Mouse (Mus musculus): ENCODE measurements around the gene Etl4.

Gene Etl4

GRCm38 (mm10) chr2:20777931-20778330 lies 868.4 kb downstream of the Etl4 start:
- no peak for DNase-seq

- DNase-seq = peak; percentile 20
Observed at GRCm38 (mm10) chr2:20779484-20780381, 870.2 kb downstream of the Etl4 start.

DNA sequence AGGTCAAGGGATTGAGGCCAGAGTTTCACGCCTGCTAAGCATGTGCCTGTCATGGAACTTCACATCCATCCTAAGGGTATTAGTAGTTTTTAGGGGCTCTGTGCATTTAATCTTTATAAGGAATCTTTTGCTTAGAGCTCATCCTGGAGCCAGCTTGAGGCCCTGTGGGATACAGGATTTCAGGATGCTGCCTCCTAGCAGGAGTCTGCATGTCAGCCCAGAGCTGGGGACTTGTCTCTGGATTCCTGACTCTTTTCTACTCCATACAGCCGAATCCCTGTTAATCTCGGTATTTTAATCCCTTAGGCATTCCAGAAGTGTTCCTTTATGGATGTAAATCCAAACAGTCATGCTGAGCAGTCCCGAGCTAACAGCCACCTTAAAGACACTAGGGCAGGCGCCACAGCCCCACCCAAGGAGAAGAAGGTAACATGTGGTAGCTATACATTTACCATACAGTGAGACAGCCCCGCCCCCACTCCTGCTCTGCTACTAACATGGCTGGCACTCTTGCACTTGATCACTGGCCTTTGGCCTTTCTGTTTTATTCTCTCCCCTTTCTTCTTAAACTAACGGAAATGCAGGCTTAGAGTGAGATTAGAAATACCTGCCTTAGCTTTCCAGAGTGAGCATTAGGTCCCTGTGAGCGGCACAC lies 891.8 kb downstream of the Etl4 start:
- DNase-seq = peak; percentile 14

DNA sequence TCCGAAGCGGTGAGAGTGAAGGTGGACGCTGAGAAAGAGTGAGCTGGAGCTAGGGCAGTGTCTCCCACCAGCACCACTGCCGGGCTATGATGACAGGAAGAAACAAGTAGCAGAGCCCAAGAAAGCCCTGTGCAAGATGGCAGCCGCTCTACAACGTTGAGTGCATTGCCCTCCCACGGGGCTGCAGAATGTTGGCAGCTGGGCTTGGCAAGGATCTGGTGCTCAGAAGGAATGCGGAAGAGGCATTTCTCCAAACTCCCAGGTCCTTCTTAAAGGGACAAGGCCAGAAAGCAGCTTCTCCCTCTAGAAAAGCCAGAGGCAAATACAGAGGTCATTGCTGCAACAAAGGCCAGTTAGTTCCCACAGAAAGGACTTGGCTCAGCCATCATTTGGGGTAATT lies 901.9 kb downstream of the Etl4 start:
- no peak for DNase-seq

DNA sequence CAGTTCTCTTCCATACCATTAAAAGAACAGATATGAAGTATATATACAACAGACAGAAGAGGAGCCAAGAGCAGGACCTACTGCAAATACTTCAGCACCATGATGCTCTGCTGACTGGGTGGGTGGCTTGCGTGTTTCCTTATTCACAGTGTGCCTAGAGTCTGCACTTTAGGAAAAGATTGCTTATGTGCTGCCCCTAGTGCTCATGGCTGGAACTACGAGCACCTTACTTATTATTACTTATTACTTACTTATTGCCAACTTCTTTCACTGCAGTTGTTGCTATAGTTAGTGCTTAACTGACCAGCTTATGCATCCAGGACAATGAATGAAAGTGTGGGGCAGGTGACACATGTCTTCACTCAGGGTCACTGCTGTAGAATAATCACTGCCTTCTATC lies 904.4 kb downstream of the Etl4 start:
- no peak for DNase-seq

DNA sequence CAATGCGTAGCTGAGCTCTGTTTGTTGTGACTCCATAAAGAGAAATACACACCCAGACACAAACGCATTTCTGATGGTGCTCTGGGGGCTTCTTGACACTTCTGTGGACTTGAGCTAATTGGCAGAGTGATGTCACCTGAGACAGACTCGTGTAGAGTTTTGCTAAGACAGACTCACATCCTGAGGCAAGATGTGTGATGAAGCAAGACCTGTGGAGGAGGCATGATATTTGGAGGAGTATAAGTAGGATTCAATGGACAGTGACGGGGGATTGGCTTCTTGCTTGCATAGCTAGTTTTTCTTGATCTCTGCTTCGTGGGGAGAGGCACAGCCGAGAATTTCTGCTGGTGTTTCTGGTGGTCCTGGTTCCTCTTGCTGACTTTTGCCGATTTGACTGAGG lies 908.6 kb downstream of the Etl4 start:
- DNase-seq = no peak

DNA sequence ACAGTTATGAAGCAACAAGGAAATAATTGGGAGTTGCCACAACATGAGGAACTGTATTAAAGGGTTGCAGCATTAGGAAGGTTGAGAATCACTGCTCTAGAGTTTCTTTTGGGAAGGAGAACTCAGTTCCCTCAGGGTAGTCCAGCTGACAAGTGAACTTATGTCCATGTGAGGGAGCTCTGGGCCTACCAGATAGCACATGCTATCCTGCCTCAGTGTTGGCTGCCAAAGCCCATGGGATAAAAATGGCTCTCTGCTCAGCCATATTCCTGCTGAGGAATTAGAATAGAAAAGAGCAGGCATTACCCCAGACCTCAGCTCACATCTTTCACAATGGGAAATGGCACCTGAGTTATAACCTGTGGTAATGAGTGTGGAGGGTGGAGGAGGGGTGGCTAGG lies 916.7 kb downstream of the Etl4 start:
- no peak for DNase-seq

GRCm38 (mm10) chr2:20830882-20831281 lies 921.3 kb downstream of the Etl4 start:
- DNase-seq = no peak

DNA sequence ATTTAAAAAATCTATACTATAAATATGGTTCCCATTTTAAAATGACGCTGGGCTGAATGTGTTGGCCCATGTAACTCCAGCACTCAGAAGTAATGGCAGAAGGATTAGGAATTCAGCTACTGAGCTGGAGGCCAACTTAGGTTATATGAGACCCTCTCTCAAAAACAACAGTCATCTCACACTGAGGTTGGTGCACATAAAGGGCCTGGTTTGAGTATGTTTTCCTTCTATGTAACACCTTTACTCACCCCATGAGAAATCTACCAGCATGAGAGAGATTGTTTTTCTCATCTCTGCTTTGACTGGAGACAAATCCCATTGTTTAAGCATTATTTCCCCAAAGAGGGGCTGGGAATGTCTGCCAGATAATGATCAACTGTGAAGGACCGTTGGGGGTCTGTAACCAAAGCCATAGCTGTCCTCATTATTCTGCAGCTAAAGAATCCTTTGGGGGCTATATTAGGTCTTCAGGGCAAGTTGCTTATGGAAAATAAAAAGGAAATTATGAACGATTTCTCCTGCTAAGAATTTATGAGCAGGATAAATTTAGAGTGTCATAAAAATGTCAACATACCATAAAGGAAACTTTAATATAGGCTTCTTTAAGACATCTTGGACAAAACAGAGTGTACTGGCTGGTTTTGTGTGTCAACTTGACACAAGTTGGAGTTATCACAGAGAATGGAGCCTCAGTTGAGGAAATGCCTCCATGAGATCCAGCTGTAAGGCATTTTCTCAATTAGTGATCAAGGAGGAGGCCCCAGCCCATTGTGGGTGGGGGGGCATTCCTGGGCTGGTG lies 922.2 kb downstream of the Etl4 start:
- no peak for DNase-seq

GRCm38 (mm10) chr2:20849346-20849745 lies 939.8 kb downstream of the Etl4 start:
- DNase-seq = peak; percentile 32

Measured in cerebellum, adult 8-10 months (tissue).